Mouse (Mus musculus) megakaryocyte, embryonic 14.5 days (primary cell): ENCODE measurements at regions not wholly inside any gene's neighbourhood (a gene's known extent, or its start where the extent isn't known, plus 50 kb on each side); places are given as distances from the start of the nearest gene placed in this dataset.

ENCODE experiments used
- FLI1 ChIP-seq: IDR thresholded peaks from 2 replicates; pipeline ENCODE4 v1.6.1; 2012; ENCODE audit warnings: low read length, inconsistent platforms, mixed read lengths
- GATA1 ChIP-seq: IDR thresholded peaks from 3 replicates; pipeline ENCODE4 v1.6.1; 2012; ENCODE audit warnings: mixed read lengths, low read length, inconsistent platforms, borderline replicate concordance

DNA sequence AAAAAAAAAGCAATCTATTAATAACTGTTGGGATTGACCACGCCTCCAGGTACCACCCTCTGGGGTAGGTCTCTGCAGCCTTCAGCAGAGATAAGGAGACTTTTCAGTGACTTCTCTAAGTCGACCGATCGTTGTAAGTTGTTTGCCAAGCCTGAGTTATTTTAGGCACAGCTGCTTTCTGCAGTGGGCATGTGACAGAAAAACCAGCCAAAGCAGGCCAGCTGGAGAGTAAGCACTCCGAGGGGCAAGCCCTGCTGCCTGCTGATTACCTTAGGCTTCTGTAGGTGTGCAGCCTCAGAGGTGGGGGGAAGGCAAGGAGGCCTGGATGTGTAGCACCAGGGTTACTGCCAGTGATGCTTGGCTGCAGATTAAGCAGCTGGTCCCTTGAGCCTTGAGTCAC, 246.0 kb downstream of the Cd83 start:
- TF ChIP-seq GATA1 (no peak), FLI1 (no peak)
